Mouse (Mus musculus) heart, adult 2 months (tissue): ENCODE measurements at regions not wholly inside any gene's neighbourhood (a gene's known extent, or its start where the extent isn't known, plus 50 kb on each side); places are given as distances from the start of the nearest gene placed in this dataset.

Experiments
- DNase-seq, 2 experiments: peaks; one replicate each; pipeline ENCODE4 v3.0.0; 2021
- H3K27ac ChIP-seq: fragments of 200-600 bp; 2 replicates; pipeline ENCODE4 v1.8.1; 2022
- H3K27me3 ChIP-seq: fragments of 200-500 bp; 2 replicates; pipeline ENCODE4 v1.6.1; 2012; ENCODE audit warnings: mild to moderate bottlenecking, low read length, inconsistent platforms, mixed read lengths; ENCODE audit not compliant: control insufficient read depth, insufficient read depth
- H3K36me3 ChIP-seq: fragments of 200-500 bp; 2 replicates; pipeline ENCODE4 v1.6.1; 2012; ENCODE audit warnings: low read length, inconsistent platforms; ENCODE audit not compliant: control insufficient read depth, insufficient read depth
- H3K4me1 ChIP-seq: fragments of 200-500 bp; 2 replicates; pipeline ENCODE4 v1.6.1; 2011; ENCODE audit warnings: low read length; ENCODE audit not compliant: control insufficient read depth, insufficient read depth
- H3K4me3 ChIP-seq: fragments of 200-600 bp; 2 replicates; pipeline ENCODE4 v1.8.1; 2022
- H3K79me2 ChIP-seq: fragments of 200-500 bp; replicated peaks from 2 replicates; pipeline ENCODE4 v1.6.1; 2012; ENCODE audit warnings: mild to moderate bottlenecking, inconsistent platforms, low read length, moderate library complexity, mixed read lengths; ENCODE audit not compliant: control insufficient read depth, insufficient read depth
- H3K9ac ChIP-seq: fragments of 200-500 bp; 2 replicates; pipeline ENCODE4 v1.6.1; 2012; ENCODE audit warnings: low read depth, mild to moderate bottlenecking, control low read depth, inconsistent platforms, low read length, mixed read lengths
- CTCF ChIP-seq: fragments of 200-600 bp; IDR thresholded peaks from 2 replicates; pipeline ENCODE4 v1.8.1; 2022; ENCODE audit warnings: antibody characterized with exemption, mild to moderate bottlenecking, moderate library complexity
- EP300 ChIP-seq: fragments of 200-500 bp; IDR thresholded peaks from 2 replicates; pipeline ENCODE4 v1.6.1; 2011; ENCODE audit warnings: low read depth, low read length, control low read depth; ENCODE audit not compliant: insufficient read depth
- POLR2A ChIP-seq: fragments of 200-500 bp; IDR thresholded peaks from 2 replicates; pipeline ENCODE4 v1.6.1; 2011; ENCODE audit warnings: mild to moderate bottlenecking, low read depth, low read length, control low read depth; ENCODE audit not compliant: insufficient read depth
- WGBS: fragments of 180-500 bp; shearing (Covaris S2); methylation state at CpG from one replicate; pipeline ENCODE4 v1.1.7; 2018; 5-methylcytosine and 5-hydroxymethylcytosine counted together
- intact Hi-C: fragments of 180-260 bp; cut with DNase I; formaldehyde crosslinking; loops from one replicate; pipeline ENCODE4 v1.15.1; 2025

DNA sequence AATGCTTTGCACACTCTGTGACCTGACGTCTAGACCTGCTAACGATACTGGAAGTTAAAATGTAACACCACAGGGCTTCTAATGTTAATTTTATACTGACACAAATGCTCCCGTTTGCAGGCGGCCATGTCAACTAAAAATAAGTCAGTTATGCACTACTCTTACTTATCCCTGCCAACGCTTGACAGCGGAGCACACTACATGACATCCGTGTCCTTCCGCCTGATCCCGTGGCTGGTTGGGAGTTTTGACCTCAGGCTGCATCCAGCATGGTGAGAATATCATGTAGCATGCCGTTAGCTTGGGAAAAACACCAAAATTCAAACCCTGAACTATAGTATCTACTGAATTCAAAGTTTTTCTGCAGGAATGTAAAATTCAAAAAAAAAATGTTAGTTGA is 131.9 kb downstream of the Lrig3 start:
- Histone ChIP-seq H3K4me3 (no peak overlapping the region), H3K36me3 (no peaks in the 10 kb centered on the region), H3K79me2 (no peaks in the 10 kb centered on the region), H3K9ac (no peak overlapping the region), H3K27me3 (no peaks in the 10 kb centered on the region), H3K4me1 (no peaks in the 10 kb centered on the region), H3K27ac (no peak overlapping the region)
- DNase-seq, result no peak
- intact Hi-C loops, result no loop called here
- no peak for TF ChIP-seq POLR2A
- no peak for TF ChIP-seq CTCF
- TF ChIP-seq EP300, result no peak
- WGBS, result 67% methylated on average over 10 of the region's 10 CpGs

DNA sequence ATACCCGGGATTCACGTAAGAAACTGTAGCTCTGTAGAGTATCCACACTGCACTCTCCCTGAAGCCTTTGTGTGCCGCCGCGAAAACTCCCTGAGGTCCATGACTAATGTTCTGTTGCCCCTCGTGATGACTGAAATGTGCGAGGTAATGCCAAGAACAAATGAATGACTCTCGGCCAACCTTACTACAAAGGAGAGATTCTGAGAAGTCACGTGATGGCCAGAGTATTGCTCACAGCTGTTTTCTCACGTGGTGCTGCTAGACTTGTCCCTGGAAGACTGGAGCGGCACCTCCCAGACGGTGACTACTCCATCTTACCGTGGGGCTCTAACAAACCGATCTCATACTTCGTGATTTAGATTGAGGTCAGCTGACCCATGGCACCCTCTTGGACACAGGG is 136.9 kb downstream of the Lrig3 start:
- WGBS, result 76% methylated on average over 15 of the region's 15 CpGs
- TF ChIP-seq POLR2A (no peak), CTCF (no peak), EP300 (no peak)
- Histone ChIP-seq H3K79me2 (no peaks in the 10 kb centered on the region), H3K27me3 (no peaks in the 10 kb centered on the region), H3K4me1 (no peaks in the 10 kb centered on the region), H3K4me3 (no peak overlapping the region), H3K27ac (no peak overlapping the region), H3K9ac (no peak overlapping the region), H3K36me3 (no peaks in the 10 kb centered on the region)
- intact Hi-C loops, result no loop called here
- no peak for DNase-seq

DNA sequence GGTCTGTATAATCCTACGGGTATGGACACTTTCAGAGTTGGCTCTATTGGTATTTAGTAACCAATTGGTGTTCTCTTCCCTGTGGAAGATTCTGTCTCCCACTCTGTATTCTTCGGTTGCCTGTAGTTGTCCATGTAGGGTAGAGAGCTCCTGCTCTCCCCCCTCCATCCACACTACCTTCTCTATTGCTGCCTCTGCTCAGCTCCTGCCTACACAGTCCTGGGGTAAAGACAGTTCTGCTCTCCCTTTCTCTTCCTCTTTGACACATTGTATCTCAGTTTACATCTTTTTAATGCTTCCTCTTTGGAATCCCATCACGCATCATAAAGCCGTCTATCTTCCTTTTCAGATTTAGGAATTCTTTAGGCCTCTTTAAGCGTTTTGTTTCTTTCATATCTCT is 147.1 kb downstream of the Lrig3 start:
- no peak for TF ChIP-seq POLR2A
- no peak for TF ChIP-seq CTCF
- no peak for TF ChIP-seq EP300
- H3K4me1 ChIP-seq, result no peaks in the 10 kb centered on the region
- DNase-seq, result no peak
- H3K4me3 ChIP-seq, result no peak overlapping the region
- 81% methylated on average over 5 of the region's 5 CpGs for WGBS
- intact Hi-C loops, result no loop called here
- no peak overlapping the region for H3K9ac ChIP-seq
- H3K27ac ChIP-seq, result no peak overlapping the region
- H3K79me2 ChIP-seq, result no peaks in the 10 kb centered on the region
- no peaks in the 10 kb centered on the region for H3K27me3 ChIP-seq
- H3K36me3 ChIP-seq, result no peaks in the 10 kb centered on the region

GRCm38 (mm10) chr10:126115386-126115785 is 149.4 kb downstream of the Lrig3 start:
- no peaks in the 10 kb centered on the region for H3K79me2 ChIP-seq
- no peaks in the 10 kb centered on the region for H3K36me3 ChIP-seq
- no peak overlapping the region for H3K4me3 ChIP-seq
- no peaks in the 10 kb centered on the region for H3K27me3 ChIP-seq
- H3K9ac ChIP-seq, result no peak overlapping the region
- H3K27ac ChIP-seq, result no peak overlapping the region
- intact Hi-C loops, result no loop called here
- DNase-seq, result no peak
- WGBS, result 76% methylated on average over 7 of the region's 7 CpGs
- H3K4me1 ChIP-seq, result no peaks in the 10 kb centered on the region
- TF ChIP-seq EP300, result no peak
- no peak for TF ChIP-seq CTCF
- no peak for TF ChIP-seq POLR2A

GRCm38 (mm10) chr10:126121626-126122025 is 155.7 kb downstream of the Lrig3 start:
- Histone ChIP-seq H3K36me3 (no peaks in the 10 kb centered on the region), H3K9ac (no peak overlapping the region), H3K27me3 (no peaks in the 10 kb centered on the region), H3K4me1 (no peaks in the 10 kb centered on the region), H3K27ac (no peak overlapping the region), H3K79me2 (no peaks in the 10 kb centered on the region), H3K4me3 (no peak overlapping the region)
- TF ChIP-seq CTCF, result no peak
- TF ChIP-seq EP300, result no peak
- no peak for TF ChIP-seq POLR2A
- intact Hi-C loops, result no loop called here
- no peak for DNase-seq
- WGBS, result 74% methylated on average over 10 of the region's 10 CpGs

DNA sequence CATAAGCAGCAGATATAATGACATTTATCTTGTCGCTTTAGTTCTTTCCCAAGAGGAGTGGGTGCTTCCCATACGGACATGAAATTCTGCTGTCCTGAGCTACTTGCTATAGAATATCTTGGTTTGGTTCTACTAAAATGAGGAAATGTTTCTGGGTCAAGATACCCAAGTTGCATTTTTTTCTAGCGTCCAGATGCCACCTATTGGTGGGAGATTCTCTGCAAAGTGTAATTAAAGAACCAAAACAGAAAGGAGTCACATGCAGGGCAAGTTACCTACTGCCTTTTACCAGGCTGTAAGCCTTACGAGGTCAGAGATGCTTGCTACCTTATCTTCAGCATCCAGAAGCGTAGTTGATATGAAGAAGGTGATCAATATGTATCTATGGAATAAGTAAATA is 156.5 kb downstream of the Lrig3 start:
- H3K36me3 ChIP-seq, result no peaks in the 10 kb centered on the region
- no peaks in the 10 kb centered on the region for H3K79me2 ChIP-seq
- no peaks in the 10 kb centered on the region for H3K4me1 ChIP-seq
- 66% methylated on average over 5 of the region's 5 CpGs for WGBS
- TF ChIP-seq EP300 (no peak), CTCF (0 out of 2 replicates have a peak, but pooled peaks have one; percentile 7)
- no peak overlapping the region for H3K9ac ChIP-seq
- H3K4me3 ChIP-seq, result no peak overlapping the region
- H3K27ac ChIP-seq, result no peak overlapping the region
- DNase-seq, result no peak
- intact Hi-C loops, result no loop called here
- H3K27me3 ChIP-seq, result no peaks in the 10 kb centered on the region
